Mouse (Mus musculus): ENCODE results near the gene Azin2. TPM values are rescaled to one million over a fixed set of nuclear protein-coding genes. Genes with fewer than 3 reads are reported as not detected.

Azin2 gene
- total RNA-seq, 2 experiments from 2014 or later = 3.2 to 3.9 TPM

- no peak for DNase-seq
Measured at GRCm38 (mm10) chr4:128935595-128935994, 26.6 kb downstream of the Azin2 start.

DNA sequence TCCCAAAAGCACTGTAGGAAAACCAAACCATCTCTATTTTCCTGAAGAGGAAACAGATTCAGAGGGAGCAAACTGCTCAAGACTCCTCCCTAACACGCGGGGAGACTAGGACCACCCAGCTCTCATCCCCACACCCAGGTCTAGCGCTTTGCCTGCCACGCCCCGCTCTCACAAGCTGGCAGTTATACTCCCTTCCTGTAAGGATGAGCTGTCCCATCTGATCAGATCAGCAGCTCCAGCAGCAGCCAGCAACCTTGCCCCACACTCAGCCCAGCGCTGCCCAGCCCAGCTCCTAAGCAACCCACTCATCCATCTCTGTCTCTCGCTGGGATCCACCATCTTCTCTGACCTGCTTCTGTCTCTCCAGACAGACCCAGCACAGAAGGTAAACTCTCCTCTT, 29.5 kb downstream of the Azin2 start:
- no peak for DNase-seq

DNA sequence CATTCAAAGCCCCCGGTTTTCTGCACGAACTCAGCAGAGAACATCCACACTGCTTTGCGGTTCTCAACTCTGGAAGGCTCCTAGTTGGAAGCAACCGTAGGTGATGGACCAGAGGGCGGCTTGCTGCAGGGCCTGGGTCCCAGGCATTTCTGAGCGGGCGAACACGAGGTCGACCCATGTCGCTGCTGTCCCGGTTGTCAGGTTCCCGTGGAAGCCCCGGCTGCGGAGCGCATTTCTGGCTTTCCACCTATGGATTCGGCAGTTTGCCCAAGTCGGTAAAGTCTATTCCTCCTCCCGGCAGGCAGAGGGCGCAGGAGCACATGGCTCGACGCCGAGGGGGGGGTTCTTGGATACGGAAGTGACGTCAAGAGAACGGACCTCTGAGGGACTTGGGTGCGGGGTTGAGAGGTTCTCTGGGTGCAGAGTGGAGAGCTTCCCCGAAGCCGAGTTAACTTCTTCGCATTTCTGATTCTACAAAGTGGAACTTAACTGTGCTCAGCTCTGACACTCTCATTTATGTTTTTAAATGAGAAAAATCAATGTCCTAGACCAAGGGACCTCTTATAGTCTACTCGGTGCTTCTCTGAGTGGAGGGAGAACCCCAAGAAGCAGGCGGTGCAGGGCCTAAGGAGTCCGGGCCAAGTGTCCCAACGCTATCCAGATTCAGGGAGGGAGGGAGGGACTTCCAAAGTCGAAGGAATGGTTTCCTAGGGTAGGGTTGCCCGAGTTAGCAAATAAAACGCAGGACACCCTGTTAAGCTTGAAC, 37.2 kb downstream of the Azin2 start:
- DNase-seq = peak; percentile 82

DNA sequence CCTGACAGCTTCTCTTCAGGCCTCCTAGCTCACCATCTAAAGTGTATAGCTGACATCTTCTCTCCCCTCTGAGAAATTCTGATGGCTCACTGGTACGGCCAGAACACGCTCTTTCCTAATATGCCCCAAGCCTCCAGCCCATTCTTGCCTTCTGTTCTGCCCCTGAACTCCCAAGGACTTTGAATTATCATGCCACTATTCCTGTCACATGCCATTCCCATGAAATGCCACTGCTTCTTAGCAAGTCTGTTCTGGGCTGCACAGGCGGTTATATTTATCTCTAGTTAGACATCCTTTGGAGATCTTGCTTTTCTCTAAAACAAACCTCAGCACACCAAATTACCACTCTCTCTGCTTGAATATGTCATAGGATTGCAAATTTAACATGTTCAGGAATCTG, 38.6 kb downstream of the Azin2 start:
- DNase-seq = no peak

DNA sequence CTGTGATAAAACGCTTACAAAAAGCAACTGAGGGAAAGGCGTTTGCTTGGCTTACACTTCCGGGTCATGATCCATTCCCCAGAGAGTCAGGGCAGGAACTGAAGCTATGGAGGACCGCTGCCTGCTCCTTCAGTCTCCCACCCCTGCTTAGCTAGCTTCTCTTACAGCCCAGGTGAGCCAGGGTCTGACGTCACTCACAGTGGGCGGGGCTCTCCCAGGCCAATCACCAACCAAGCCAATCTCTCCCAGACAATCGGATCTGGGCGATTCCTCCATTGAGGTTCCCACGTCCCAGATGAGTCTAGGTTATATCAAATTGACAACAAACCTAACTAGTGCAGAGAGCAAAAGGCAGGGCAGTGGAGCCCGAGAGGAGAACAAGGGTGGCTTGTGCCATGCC, 43.1 kb downstream of the Azin2 start:
- DNase-seq = no peak

GRCm38 (mm10) chr4:128918187-128918586, 44.1 kb downstream of the Azin2 start:
- no peak for DNase-seq

DNA sequence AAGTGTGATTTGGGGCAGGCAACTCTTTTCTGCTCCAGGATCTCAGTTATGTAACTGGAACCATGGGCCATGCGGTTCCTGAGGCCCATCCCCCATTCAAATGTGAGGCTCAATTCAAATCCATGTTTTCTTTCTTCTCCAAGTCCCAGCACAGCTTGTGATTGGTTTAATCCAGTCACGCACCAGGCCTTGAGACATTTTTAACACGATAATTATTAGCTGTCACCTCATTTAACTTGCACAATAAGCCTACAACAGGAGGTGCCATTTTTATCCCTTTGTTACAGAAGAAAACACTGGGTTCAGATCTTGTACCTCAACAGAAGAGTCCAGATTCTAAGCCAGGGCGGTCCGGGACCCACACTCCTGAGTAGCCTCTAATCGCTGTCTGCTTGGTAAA, 44.5 kb downstream of the Azin2 start:
- DNase-seq = no peak

GRCm38 (mm10) chr4:128917119-128917518, 45.1 kb downstream of the Azin2 start:
- DNase-seq = no peak

DNA sequence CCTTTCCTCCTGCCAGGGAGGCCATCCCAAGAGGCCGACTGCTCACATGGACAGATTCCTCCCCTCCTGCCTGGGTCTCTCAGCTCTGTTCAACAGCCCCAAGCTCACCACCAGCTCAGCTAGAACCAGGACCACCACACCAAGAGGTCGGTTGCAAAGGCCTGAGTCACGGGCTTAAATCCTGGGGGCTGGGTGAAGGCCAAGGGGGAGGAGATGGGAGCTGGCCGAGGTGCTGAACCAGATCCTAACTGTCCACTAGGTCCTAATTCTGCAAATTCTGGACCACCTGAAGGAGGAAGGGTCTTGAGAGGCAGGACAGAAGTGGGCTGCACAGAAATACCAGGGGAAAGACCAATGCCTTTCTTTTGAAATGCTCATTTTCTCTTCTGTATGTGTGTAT, 48.4 kb downstream of the Azin2 start:
- DNase-seq = no peak

DNA sequence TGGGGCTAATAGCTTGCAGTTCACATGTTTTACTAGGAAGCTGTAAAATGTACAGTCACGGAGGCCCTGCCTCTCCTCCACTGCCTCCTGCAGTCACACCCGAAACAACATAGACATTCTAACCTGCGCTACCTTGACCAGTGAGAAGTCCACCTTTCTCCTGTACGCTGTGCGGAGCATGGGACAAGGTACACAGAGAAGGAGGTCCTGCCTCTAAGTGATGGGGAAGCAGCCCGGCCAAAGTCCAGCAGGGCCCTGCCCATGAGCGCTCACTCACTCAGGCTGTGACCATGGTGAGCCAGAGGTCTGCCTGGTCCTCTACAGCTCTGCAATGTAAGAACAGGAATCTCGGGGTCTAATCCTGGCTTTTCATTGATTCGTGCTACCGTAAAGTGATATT, 50.2 kb downstream of the Azin2 start:
- DNase-seq = no peak

GRCm38 (mm10) chr4:128910276-128911063, 51.8 kb downstream of the Azin2 start:
- DNase-seq = no peak

DNA sequence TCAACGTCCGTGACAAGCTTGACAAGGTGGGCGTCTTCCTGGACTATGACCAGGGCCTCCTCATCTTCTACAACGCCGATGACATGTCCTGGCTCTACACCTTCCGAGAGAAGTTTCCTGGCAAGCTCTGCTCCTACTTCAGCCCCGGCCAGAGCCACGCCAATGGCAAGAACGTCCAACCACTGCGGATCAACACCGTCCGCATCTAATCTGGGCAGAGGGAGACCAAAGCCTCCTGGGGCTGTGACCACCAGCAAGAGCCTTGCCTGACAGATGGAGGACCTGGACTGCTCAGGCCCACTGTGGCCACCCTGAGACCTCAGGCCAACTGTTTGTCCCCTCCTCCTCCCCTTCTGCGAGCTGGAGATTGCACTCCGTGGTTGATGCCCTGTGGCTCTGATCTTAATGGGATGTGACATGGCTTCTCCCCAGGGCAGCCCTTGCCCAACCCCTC, 52.8 kb downstream of the Azin2 start:
- no peak for DNase-seq

DNA sequence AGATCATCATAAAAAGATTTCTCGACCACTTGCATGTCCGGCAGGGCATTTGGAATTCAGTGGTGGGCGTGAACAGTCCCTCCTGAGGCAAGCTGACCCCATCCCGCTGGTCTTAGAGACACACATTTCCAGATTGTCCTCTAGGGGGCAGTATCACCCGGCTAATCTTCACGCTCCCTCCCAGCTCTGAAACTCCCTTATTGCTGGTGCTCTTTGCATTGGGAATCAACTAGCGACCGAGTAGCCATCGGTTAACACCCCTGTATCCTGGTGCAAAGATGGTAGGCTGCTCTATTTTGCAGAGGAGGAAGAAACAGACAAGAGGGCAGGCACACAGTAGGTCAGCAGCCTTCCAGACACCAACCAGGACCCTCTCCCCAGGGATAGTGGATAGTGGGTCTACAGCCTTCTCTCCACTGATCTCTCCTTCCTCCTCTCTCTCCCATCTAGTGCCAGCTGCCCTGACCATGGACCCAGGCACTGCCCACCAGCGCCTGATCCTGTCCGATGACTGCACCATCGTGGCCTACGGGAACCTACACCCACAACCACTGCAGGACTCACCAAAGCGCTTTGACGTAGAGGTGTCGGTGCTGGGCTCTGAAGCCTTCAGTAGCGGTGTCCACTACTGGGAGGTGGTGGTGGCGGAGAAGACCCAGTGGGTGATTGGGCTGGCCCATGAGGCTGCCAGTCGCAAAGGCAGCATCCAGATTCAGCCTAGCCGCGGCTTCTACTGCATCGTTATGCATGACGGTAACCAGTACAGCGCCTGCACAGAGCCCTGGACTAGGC, 53.5 kb downstream of the Azin2 start:
- peak; percentile 36 for DNase-seq

GRCm38 (mm10) chr4:128907238-128907968, 54.8 kb downstream of the Azin2 start:
- no peak for DNase-seq

GRCm38 (mm10) chr4:128906757-128907156, 55.5 kb downstream of the Azin2 start:
- no peak for DNase-seq

DNA sequence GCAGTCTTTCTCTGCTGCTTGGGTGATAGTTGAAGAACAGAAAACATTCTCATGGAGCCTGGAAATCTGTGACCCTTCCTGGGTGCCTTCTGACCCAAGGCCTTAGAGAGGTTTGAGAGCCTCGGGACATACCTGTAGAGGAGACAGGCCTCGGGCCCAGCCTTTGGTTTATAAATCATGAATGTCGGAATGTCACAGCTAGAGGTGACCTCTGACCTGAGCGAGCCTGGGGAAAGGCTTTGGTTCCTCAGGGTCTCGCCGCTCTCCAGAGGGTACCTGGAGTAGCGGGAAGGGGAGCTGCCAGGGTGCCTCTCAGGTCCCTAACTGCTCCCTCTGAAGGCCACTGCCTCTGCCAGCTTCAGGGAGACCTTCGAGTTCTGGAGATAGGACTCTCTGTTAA, 57.0 kb downstream of the Azin2 start:
- DNase-seq = no peak

- no peak for DNase-seq
Measured at GRCm38 (mm10) chr4:128904035-128904800, 58.0 kb downstream of the Azin2 start.

GRCm38 (mm10) chr4:128902390-128902789, 59.9 kb downstream of the Azin2 start:
- no peak for DNase-seq

- DNase-seq = no peak
Measured at GRCm38 (mm10) chr4:128900484-128900883, 61.8 kb downstream of the Azin2 start.

- peak; percentile 76 for DNase-seq
Measured at GRCm38 (mm10) chr4:128899332-128899731, 62.9 kb downstream of the Azin2 start.

GRCm38 (mm10) chr4:128897911-128898421, 64.3 kb downstream of the Azin2 start:
- DNase-seq = no peak

All from gastrocnemius, postnatal 10 days (tissue).